ENCODE assay signal across 8 mouse cellular contexts in the genomic region with DNA sequence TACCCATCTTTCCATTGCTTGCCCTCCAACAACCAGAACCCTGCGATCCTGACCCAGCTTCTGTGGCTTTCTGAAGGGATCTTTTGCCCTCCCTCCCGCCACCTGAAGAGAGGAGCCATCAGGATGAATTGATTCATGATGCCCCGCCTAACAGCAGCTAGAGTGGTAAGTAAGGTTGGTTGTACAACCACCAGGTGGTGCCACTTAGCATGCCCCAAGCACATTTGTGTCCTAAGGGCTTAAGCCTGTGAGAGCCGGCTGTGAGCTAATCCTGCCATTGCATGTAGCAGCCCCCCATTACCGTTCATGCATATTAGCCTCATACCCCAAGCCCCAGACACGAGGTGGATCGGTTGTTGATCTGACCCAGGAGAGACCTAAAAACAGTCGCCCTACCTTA. TPM values are rescaled to one million over a fixed set of nuclear protein-coding genes. Genes with fewer than 3 reads are reported as not detected.
A peak's percentile ranks its signal among the peaks of the same experiment; 100 is the strongest.
DNase-seq lines count a peak whose midpoint lies in the region; ATAC-seq and TF ChIP-seq lines count a peak whose summit lies in the region.

No protein-coding gene starts in this region.

- peak overlapping the region; percentile 58 to 69 for H3K4me3 ChIP-seq in liver, embryonic 14.5 days (ENCODE audit: insufficient read depth in 1 of 2, low read depth in 2 of 2, low read length in 2 of 2)
- H3K4me3 ChIP-seq in neural tube, embryonic 12.5 days: no peak overlapping the region

- H3K9me3 ChIP-seq in liver, embryonic 14.5 days (ENCODE audit: control insufficient read depth, low read length): no peaks in the 10 kb centered on the region
- H3K9me3 ChIP-seq in neural tube, embryonic 12.5 days: no peaks in the 10 kb centered on the region

- peaks cover 28 to 37% of the 10 kb centered on the region in 2 experiments for H3K4me1 ChIP-seq in liver, embryonic 14.5 days (replicated peaks; ENCODE audit: control insufficient read depth in 2 of 2, insufficient read depth in 2 of 2, low read length in 1 of 2)
- H3K4me1 ChIP-seq in neural tube, embryonic 12.5 days: peaks cover 45% of the 10 kb centered on the region

- H3K27ac ChIP-seq in liver, embryonic 14.5 days: peak overlapping the region; percentile 89
- no peak overlapping the region for H3K27ac ChIP-seq in neural tube, embryonic 12.5 days

- H3K9ac ChIP-seq in liver, embryonic 14.5 days (replicated peaks): peak overlapping the region; percentile 58
- H3K9ac ChIP-seq in neural tube, embryonic 12.5 days: no peak overlapping the region

- 4% methylated on average over 8 of the region's 8 CpGs for WGBS in liver, embryonic 14.5 days (ENCODE audit: insufficient replicate concordance)
- 6% methylated on average over 8 of the region's 8 CpGs for WGBS in neural tube, embryonic 12.5 days

- peak; percentile 93 for TF ChIP-seq CTCF in liver, embryonic 14.5 days (IDR thresholded peaks at IDR 0.05; ENCODE audit: low read depth)

- peaks cover 4% of the 10 kb centered on the region; the same call in 1 of the 2 replicates for H3K36me3 ChIP-seq in liver, embryonic 14.5 days (replicated peaks; ENCODE audit: control insufficient read depth, insufficient read depth, low read depth)
- peaks cover 13% of the 10 kb centered on the region for H3K36me3 ChIP-seq in neural tube, embryonic 12.5 days

- H3K27me3 ChIP-seq in liver, embryonic 14.5 days (ENCODE audit: control insufficient read depth, insufficient read depth, low read length): no peaks in the 10 kb centered on the region
- H3K27me3 ChIP-seq in neural tube, embryonic 12.5 days (replicated peaks): no peaks in the 10 kb centered on the region

- H3K4me2 ChIP-seq in liver, embryonic 14.5 days (ENCODE audit: low read depth): peak overlapping the region; percentile 77
- peak overlapping the region; percentile 97 for H3K4me2 ChIP-seq in neural tube, embryonic 12.5 days (replicated peaks)

- no peak for TF ChIP-seq EP300 in liver, embryonic 14.5 days (IDR thresholded peaks at IDR 0.05; ENCODE audit: low read depth)

- ATAC-seq in liver, embryonic 14.5 days (ENCODE audit: insufficient read depth): peak; percentile 40
- ATAC-seq in neural tube, embryonic 12.5 days (ENCODE audit: low FRiP score, low read depth): no peak

- DNase-seq in right cerebral cortex, postnatal 10 days (ENCODE audit: low spot score in 2 of 2): peak; percentile 63 to 66
- no peak for DNase-seq in right cerebral cortex, postnatal 25 days
- DNase-seq in adrenal gland, postnatal 36 days: peak; percentile 59 to 71
- peak; percentile 59 for DNase-seq in fibroblast of lung, adult 2 months (ENCODE audit: low read depth)
- peak; percentile 94 for DNase-seq in induced T-regulatory cell, adult 2 months (ENCODE audit: low read depth)
- peak; percentile 84 to 90 (median 85) for DNase-seq in liver, embryonic 14.5 days (ENCODE audit: low read depth in 3 of 3, low spot score in 3 of 3)
- peak; percentile 83 for DNase-seq in thymus, postnatal 25 days

RNA-seq across cellular contexts. Expression of gene Klf16, which starts 1.8 kb away (rescaled TPM):
- total RNA-seq in adrenal gland, postnatal 36 days (2021): 10 to 100 TPM; 13.6 to 14.1 TPM
- polyA plus RNA-seq in liver, embryonic 14.5 days (2012; rRNA removed): 12.5 and 13.8 TPM in 2 replicates
- 10.6 and 12.3 TPM in 2 replicates for polyA plus RNA-seq in liver, embryonic 14.5 days (2014; fragmentation: Nextera tagmentation; extraction: Ambion mirVana)
- polyA plus RNA-seq in neural tube, embryonic 12.5 days (2016; fragmentation: Nextera tagmentation; extraction: Ambion mirVana): 7.3 and 7.5 TPM in 2 replicates

RNA-seq across cellular contexts. Expression of gene Abhd17a, which starts 11.2 kb away (rescaled TPM):
- 100 to 1,000 TPM; 103 to 107 TPM for total RNA-seq in adrenal gland, postnatal 36 days (2021)
- 41.2 and 51.0 TPM in 2 replicates for polyA plus RNA-seq in liver, embryonic 14.5 days (2012; rRNA removed)
- 55.0 and 63.4 TPM in 2 replicates for polyA plus RNA-seq in liver, embryonic 14.5 days (2014; fragmentation: Nextera tagmentation; extraction: Ambion mirVana)
- 126 and 127 TPM in 2 replicates for polyA plus RNA-seq in neural tube, embryonic 12.5 days (2016; fragmentation: Nextera tagmentation; extraction: Ambion mirVana)

RNA-seq across cellular contexts. Expression of gene Rexo1, which starts 17.6 kb away (rescaled TPM):
- 10 to 100 TPM; 28.3 to 42.9 TPM for total RNA-seq in adrenal gland, postnatal 36 days (2021)
- polyA plus RNA-seq in liver, embryonic 14.5 days (2012; rRNA removed): 19.1 and 24.8 TPM in 2 replicates
- polyA plus RNA-seq in liver, embryonic 14.5 days (2014; fragmentation: Nextera tagmentation; extraction: Ambion mirVana): 10.7 and 14.0 TPM in 2 replicates
- 35.6 and 35.9 TPM in 2 replicates for polyA plus RNA-seq in neural tube, embryonic 12.5 days (2016; fragmentation: Nextera tagmentation; extraction: Ambion mirVana)

RNA-seq across cellular contexts. Expression of gene Scamp4, which starts 23.8 kb away (rescaled TPM):
- total RNA-seq in adrenal gland, postnatal 36 days (2021): 10 to 100 TPM; 64.3 to 64.6 TPM
- 22.0 and 27.6 TPM in 2 replicates for polyA plus RNA-seq in liver, embryonic 14.5 days (2012; rRNA removed)
- polyA plus RNA-seq in liver, embryonic 14.5 days (2014; fragmentation: Nextera tagmentation; extraction: Ambion mirVana): 34.6 and 39.8 TPM in 2 replicates
- polyA plus RNA-seq in neural tube, embryonic 12.5 days (2016; fragmentation: Nextera tagmentation; extraction: Ambion mirVana): 60.8 and 63.9 TPM in 2 replicates

RNA-seq across cellular contexts. Expression of gene Adat3, which starts 23.8 kb away (rescaled TPM):
- total RNA-seq in adrenal gland, postnatal 36 days (2021): 1 to 10 TPM; 2.7 to 6.1 TPM
- 6.3 and 6.4 TPM in 2 replicates for polyA plus RNA-seq in liver, embryonic 14.5 days (2012; rRNA removed)
- polyA plus RNA-seq in liver, embryonic 14.5 days (2014; fragmentation: Nextera tagmentation; extraction: Ambion mirVana): 3.8 and 4.9 TPM in 2 replicates
- polyA plus RNA-seq in neural tube, embryonic 12.5 days (2016; fragmentation: Nextera tagmentation; extraction: Ambion mirVana): 5.4 and 6.7 TPM in 2 replicates
